25 mouse cellular contexts compared by ENCODE assay signal in genomic region chr8:46799212-46799611, GRCm38 (mm10). TPM values are rescaled to one million over a fixed set of nuclear protein-coding genes. Genes with fewer than 3 reads are reported as not detected.
DNase-seq lines count a peak whose midpoint lies in the region; ATAC-seq and TF ChIP-seq lines count a peak whose summit lies in the region.
"Had no signal": no experiment of that assay in that cellular context is flagged by ENCODE, and none has a peak within 500 bp of the region (broad histone marks: within the 10 kb centered on the region; RNA-seq: fewer than 3 reads in every experiment).

No protein-coding gene starts in this region.

- no peaks in the 10 kb centered on the region for H3K27me3 ChIP-seq in intestine, embryonic 14.5 days (replicated peaks; ENCODE audit: control insufficient read depth, insufficient read depth, low read length)
- no peaks in the 10 kb centered on the region for H3K27me3 ChIP-seq in hindbrain, embryonic 12.5 days
- H3K27me3 ChIP-seq: forebrain, embryonic 15.5 days; midbrain, embryonic 15.5 days had no signal

- no peak overlapping the region for H3K9ac ChIP-seq in intestine, embryonic 14.5 days (ENCODE audit: low read length)
- no peak overlapping the region for H3K9ac ChIP-seq in hindbrain, embryonic 12.5 days
- H3K9ac ChIP-seq: forebrain, embryonic 15.5 days; liver, embryonic 14.5 days; midbrain, embryonic 15.5 days had no signal

- no peak for TF ChIP-seq CTCF in gastrocnemius, adult 2 months (IDR thresholded peaks at IDR 0.05)

- no peak overlapping the region; the same call in 1 of the 2 replicates for H3K4me3 ChIP-seq in gastrocnemius, adult 2 months
- H3K4me3 ChIP-seq in intestine, embryonic 14.5 days (ENCODE audit: low read depth, low read length), result no peak overlapping the region
- H3K4me3 ChIP-seq in hindbrain, embryonic 12.5 days, result no peak overlapping the region
- H3K4me3 ChIP-seq: forebrain, embryonic 15.5 days; hindbrain, embryonic 10.5 days; midbrain, embryonic 10.5 days; midbrain, embryonic 15.5 days had no signal

- DNase-seq in gastrocnemius, adult 2 months, result no peak
- DNase-seq in gastrocnemius, postnatal 36 days, result no peak
- DNase-seq in intestine, embryonic 14.5 days (ENCODE audit: low spot score), result no peak
- DNase-seq in left cerebral cortex, postnatal 25 days (ENCODE audit: low spot score in 2 of 2), result no peak
- DNase-seq in adrenal gland, adult (ENCODE audit: inconsistent age in 2 of 2, low spot score in 1 of 2), result no peak
- DNase-seq: cerebellum, adult 8-10 months; cerebellum, postnatal 25 days; heart, postnatal 14 days; kidney, postnatal 4 days; layer of hippocampus, postnatal 36 days; liver; lung, adult 2 months; right cerebral cortex, postnatal 4 days; thymus, adult 2 months; thymus, postnatal 4 days had no signal

- peak overlapping the region; percentile 71 for H3K27ac ChIP-seq in gastrocnemius, adult 2 months
- H3K27ac ChIP-seq in intestine, embryonic 14.5 days (ENCODE audit: low read depth), result peak overlapping the region; percentile 12; the same call in 1 of the 2 replicates
- no peak overlapping the region for H3K27ac ChIP-seq in hindbrain, embryonic 12.5 days
- H3K27ac ChIP-seq: forebrain, embryonic 15.5 days; hindbrain, embryonic 10.5 days; hindbrain, postnatal 0 days; kidney, postnatal 0 days; liver, embryonic 14.5 days; midbrain, embryonic 10.5 days; midbrain, embryonic 15.5 days had no signal

- H3K4me2 ChIP-seq in intestine, embryonic 14.5 days (ENCODE audit: low read length), result no peak overlapping the region
- no peak overlapping the region for H3K4me2 ChIP-seq in hindbrain, embryonic 12.5 days (replicated peaks)
- H3K4me2 ChIP-seq: forebrain, embryonic 15.5 days; midbrain, embryonic 15.5 days had no signal

- WGBS in intestine, embryonic 14.5 days, result 84% methylated on average over 5 of the region's 5 CpGs
- 97% methylated on average over 5 of the region's 5 CpGs for WGBS in hindbrain, embryonic 12.5 days

- ATAC-seq in intestine, embryonic 14.5 days (replicated peaks; ENCODE audit: low FRiP score, low TSS enrichment, low read depth), result no peak; the same call in 1 of the 2 replicates
- ATAC-seq in neutrophil, adult 5-6 weeks (ENCODE audit: extremely low read depth, insufficient number of reproducible peaks, low FRiP score, poor library complexity, severe bottlenecking), result peak; percentile 68; the same call in 1 of the 2 replicates
- no peak for ATAC-seq in frontal cortex, adult (ENCODE audit: low TSS enrichment)
- ATAC-seq in hindbrain, embryonic 12.5 days (ENCODE audit: low FRiP score), result no peak
- ATAC-seq: forebrain, embryonic 15.5 days; hindbrain, postnatal 0 days; midbrain, embryonic 15.5 days had no signal

- H3K4me1 ChIP-seq in intestine, embryonic 14.5 days (replicated peaks; ENCODE audit: control insufficient read depth, insufficient read depth, low read length), result 0 out of 2 replicates have a peak, but pooled peaks cover 3% of the 10 kb centered on the region
- H3K4me1 ChIP-seq in hindbrain, embryonic 12.5 days, result no peaks in the 10 kb centered on the region
- H3K4me1 ChIP-seq: forebrain, embryonic 15.5 days; hindbrain, embryonic 10.5 days; midbrain, embryonic 15.5 days had no signal

- H3K36me3 ChIP-seq in intestine, embryonic 14.5 days (ENCODE audit: control insufficient read depth, insufficient read depth, low read length), result peaks cover 13% of the 10 kb centered on the region
- H3K36me3 ChIP-seq in hindbrain, embryonic 12.5 days, result 0 out of 2 replicates have a peak, but pooled peaks cover 12% of the 10 kb centered on the region
- H3K36me3 ChIP-seq: midbrain, embryonic 15.5 days had no signal

- intact Hi-C loops in gastrocnemius, adult 2 months (cut with DNase I), result loop anchor here (2.0 to 5.0 kb wide), 2 partner anchors 42 to 58 kb away; no protein-coding TSS in a partner anchor
- intact Hi-C loops in gastrocnemius, postnatal 36 days (cut with DNase I), result no loop called here
- intact Hi-C loops in left cerebral cortex, postnatal 25 days (cut with DNase I), result no loop called here

- H3K9me3 ChIP-seq in intestine, embryonic 14.5 days (ENCODE audit: control insufficient read depth, low read length), result no peaks in the 10 kb centered on the region
- no peaks in the 10 kb centered on the region for H3K9me3 ChIP-seq in hindbrain, embryonic 12.5 days (replicated peaks)
- H3K9me3 ChIP-seq: forebrain, embryonic 15.5 days; hindbrain, embryonic 10.5 days; midbrain, embryonic 10.5 days; midbrain, embryonic 15.5 days had no signal

RNA-seq across cellular contexts. Expression of gene Irf2, which starts 59.7 kb away (rescaled TPM):
- 10 to 100 TPM; 40.0 to 41.8 TPM for total RNA-seq in gastrocnemius, adult 2 months (2021)
- total RNA-seq in gastrocnemius, postnatal 36 days (2021), result 10 to 100 TPM; 27.3 to 36.0 TPM
- polyA plus RNA-seq in intestine, embryonic 14.5 days (2014; fragmentation: Nextera tagmentation; extraction: Ambion mirVana), result 19.3 and 25.4 TPM in 2 replicates
- total RNA-seq in neutrophil, adult 5-6 weeks (2017), result 282 and 327 TPM in 2 replicates
- total RNA-seq in left cerebral cortex, postnatal 25 days (2021), result 10 to 100 TPM; 52.0 to 58.4 TPM
- polyA plus RNA-seq in hindbrain, embryonic 12.5 days (2016; fragmentation: Nextera tagmentation; extraction: Ambion mirVana), result 11.5 and 11.9 TPM in 2 replicates
